Mouse (Mus musculus) lung, postnatal 0 days (tissue): ENCODE data around the gene Gm3727.
"Not testable (repeated sequence)": the region's sequence is repeated elsewhere in the genome, so short reads cannot be mapped to it uniquely, and the experiment has no call there.

ENCODE experiments used
- CTCF ChIP-seq: IDR thresholded peaks from 2 replicates; pipeline ENCODE4 v1.5.1; 2016; ENCODE audit warnings: antibody characterized with exemption, mild to moderate bottlenecking
- EP300 ChIP-seq: IDR thresholded peaks from 2 replicates; pipeline ENCODE4 v1.6.1; 2016; ENCODE audit warnings: antibody characterized with exemption, mild to moderate bottlenecking, control low read depth

DNA sequence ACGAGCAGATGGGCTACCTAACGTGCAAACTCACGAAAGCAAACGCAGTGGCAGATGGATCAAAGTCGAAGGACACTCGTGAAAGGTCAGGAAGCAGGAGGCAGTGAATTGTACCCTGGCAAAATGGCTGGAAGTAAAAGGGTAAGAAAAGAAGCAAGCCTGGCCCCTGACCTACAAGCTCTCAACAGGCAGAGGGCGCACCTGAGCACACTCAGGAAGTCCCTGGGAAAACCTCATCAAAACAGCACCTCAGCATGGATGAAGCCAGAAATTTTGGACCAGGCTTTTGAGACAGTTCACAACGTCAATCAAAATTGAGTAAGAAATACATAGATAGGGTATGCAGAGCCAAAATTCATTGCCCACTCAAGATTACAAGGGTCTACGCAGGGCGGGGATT is 21.0 kb downstream of the Gm3727 start:
- peak; percentile 55 for TF ChIP-seq CTCF
- not testable (repeated sequence) for TF ChIP-seq EP300
